Mouse (Mus musculus): ENCODE data around the gene P2rx7. TPM values are rescaled to one million over a fixed set of nuclear protein-coding genes. Genes with fewer than 3 reads are reported as not detected.

Gene P2rx7
- polyA plus RNA-seq, 1 experiment from 2014 or later = 0.33 TPM

DNA sequence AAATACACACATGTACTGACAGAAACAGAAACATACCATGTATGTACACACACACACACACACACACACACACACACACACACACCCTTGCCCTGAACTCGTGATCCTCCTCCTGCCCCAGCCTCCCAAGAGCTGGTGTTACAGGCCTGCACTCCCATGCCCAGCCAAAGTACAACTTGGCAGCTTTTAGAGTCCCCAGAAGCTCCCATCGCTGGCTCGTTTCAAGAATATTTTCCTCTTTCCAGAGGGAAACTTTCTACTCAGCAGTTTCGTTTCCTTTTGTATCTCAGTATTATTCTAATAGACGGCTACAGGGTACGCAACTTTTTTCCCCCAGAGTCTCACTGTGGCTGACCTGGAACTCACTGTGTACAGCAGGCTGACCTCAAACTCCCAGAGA, 58.4 kb downstream of the P2rx7 start:
- no peak for DNase-seq (ENCODE audit: low spot score)
- H3K36me3 ChIP-seq = no peaks in the 10 kb centered on the region
- H3K27ac ChIP-seq = no peak overlapping the region
- no peak overlapping the region for H3K4me3 ChIP-seq
- H3K9me3 ChIP-seq = no peaks in the 10 kb centered on the region
- H3K4me1 ChIP-seq = peaks cover 23% of the 10 kb centered on the region
- no peaks in the 10 kb centered on the region for H3K27me3 ChIP-seq (ENCODE audit: insufficient read depth, poor library complexity, severe bottlenecking)
- WGBS = 81% methylated on average over 6 of the region's 6 CpGs

DNA sequence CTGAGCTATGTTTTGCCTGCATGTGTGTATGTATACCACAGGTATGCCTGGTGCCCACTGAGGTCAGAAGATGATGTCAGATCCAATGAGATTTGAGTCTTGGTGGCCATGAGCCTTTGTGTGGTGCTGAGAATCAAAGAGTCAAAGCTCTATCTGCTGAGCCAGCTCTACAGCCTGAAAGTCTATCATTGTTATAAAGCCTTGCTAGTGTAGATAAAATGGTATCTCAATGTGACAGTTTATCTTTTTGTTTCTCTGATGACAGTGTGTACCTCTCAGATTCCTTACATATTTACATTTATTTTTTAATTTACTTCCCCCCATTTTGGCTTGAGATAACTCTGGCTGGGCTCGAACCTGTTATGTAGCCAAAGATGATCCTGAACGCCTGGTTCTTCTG, 59.9 kb downstream of the P2rx7 start:
- Histone ChIP-seq H3K27ac (no peak overlapping the region), H3K27me3 (ENCODE audit: insufficient read depth, poor library complexity, severe bottlenecking) (no peaks in the 10 kb centered on the region), H3K4me1 (peaks cover 27% of the 10 kb centered on the region), H3K9me3 (no peaks in the 10 kb centered on the region), H3K4me3 (no peak overlapping the region), H3K36me3 (no peaks in the 10 kb centered on the region)
- no peak for DNase-seq (ENCODE audit: low spot score)
- 80% methylated on average over 2 of the region's 2 CpGs for WGBS

DNA sequence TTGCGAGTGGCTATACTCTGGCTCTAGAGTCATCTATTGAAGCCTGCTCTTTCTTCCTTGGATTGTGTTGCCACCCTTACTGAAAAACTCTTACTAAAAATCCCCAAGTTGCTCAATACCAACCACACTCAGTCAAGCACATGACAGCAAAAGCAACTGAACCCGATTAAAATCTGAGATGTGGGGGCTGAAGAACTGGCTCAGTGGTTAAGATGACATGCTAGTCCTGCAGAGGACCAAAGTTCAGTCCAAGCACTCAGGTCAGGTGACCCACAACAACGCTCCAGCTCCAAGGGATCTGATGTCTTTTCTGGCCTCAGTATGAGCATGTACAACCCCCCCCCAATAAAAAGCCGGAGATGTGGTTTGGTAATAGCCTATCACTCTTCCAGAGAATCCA, 60.9 kb downstream of the P2rx7 start:
- Histone ChIP-seq H3K4me1 (peaks cover 27% of the 10 kb centered on the region), H3K27me3 (ENCODE audit: insufficient read depth, poor library complexity, severe bottlenecking) (no peaks in the 10 kb centered on the region), H3K36me3 (no peaks in the 10 kb centered on the region), H3K27ac (no peak overlapping the region), H3K4me3 (no peak overlapping the region), H3K9me3 (no peaks in the 10 kb centered on the region)
- WGBS = 83% methylated on average over 4 of the region's 4 CpGs
- DNase-seq (ENCODE audit: low spot score) = no peak

DNA sequence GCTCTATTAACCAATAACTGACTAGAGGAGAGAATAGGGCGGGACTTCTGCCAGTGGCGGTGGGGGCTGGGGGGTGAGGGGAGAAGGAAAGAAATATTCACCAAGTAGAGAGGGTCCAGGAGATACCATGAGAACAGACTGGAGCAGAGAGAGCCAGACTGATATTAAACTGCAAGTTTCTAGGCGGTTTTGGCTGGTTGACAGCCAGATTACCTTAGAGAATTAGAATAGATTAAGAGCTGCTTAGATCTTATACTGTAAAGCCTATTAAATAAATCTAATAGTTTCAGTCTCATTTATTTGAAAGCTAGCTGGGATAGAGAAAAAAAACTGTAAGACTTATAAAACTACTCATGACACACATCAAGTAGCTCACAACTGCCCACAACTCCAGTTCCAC, 61.5 kb downstream of the P2rx7 start:
- Histone ChIP-seq H3K27me3 (ENCODE audit: insufficient read depth, poor library complexity, severe bottlenecking) (no peaks in the 10 kb centered on the region), H3K36me3 (no peaks in the 10 kb centered on the region), H3K9me3 (no peaks in the 10 kb centered on the region), H3K4me3 (no peak overlapping the region), H3K27ac (no peak overlapping the region), H3K4me1 (peaks cover 27% of the 10 kb centered on the region)
- DNase-seq (ENCODE audit: low spot score) = no peak
- WGBS = 76% methylated on average over 3 of the region's 3 CpGs

DNA sequence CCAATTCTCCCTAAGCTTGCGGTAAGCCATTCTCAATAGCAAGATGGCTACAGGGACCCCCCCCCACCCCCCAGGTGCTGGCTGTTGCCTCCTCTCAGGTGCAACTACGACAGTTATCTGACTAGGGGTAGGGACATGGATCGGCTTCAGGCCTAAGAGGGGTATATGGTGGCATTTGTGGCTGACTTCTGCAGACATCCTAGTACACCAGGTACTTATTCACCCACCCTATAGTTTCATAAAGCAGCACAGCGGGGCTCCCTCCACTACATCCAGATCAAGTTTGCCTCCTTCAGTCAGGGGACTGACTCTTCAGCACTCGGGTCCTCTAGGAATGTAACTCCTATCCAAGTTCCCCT, 63.2 kb downstream of the P2rx7 start:
- 40% methylated on average over 5 of the region's 5 CpGs for WGBS
- Histone ChIP-seq H3K27ac (peak overlapping the region; percentile 89), H3K4me3 (peak overlapping the region; percentile 68)

DNA sequence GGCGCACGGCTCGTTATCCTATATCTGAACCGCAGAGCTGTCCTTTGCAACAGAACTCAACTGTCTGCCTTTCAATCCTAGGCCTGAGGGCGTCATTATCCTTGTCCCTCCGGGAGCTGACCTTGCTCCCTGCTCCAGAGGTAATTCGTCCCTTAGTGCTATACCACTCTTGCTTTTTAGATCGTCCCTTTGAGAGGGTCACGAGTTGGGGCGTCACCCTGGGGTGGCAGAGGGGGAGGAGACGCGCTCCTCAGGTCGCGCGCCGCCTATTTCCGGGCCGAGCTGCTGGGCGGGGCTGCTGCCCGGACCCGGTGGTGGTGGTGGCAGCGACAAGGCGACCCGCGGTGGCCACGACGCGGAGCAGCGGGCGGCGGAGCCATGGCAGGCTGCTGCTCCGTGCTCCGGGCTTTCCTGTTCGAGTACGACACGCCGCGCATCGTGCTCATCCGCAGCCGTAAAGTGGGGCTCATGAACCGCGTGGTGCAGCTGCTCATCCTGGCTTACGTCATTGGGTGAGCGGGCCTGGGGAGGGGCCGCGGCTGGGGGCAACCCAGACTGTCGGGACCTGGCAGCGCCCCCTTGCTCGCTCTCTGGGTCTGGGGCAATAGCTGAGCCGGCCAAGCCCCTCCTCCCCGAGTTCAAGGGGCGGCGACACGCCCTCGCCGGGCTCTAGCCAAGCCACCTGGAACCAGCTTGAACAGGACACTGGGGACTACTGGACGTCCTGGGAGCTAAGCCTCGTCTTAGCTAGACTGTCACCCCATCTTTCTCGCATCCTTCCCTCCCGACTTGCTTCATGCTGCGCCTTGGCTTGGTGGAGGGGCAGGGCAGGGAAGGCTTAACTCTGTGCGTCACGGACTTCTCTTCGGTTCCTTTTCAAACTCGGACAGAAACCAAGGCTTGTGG, 63.8 kb downstream of the P2rx7 start, which contains the start of gene P2rx4:
P2rx4 (plus strand) TSS at position 269 of the 906 bp plus-strand sequence.
- peak within 1 kb of the TSS; percentile 68 for H3K4me3 ChIP-seq
- DNase-seq (ENCODE audit: low spot score) = peak; percentile 93
- peak within 1 kb of the TSS; percentile 89 for H3K27ac ChIP-seq
- WGBS = 1% methylated on average over 66 of the region's 66 CpGs
- no peaks in the 10 kb centered on the region for H3K9me3 ChIP-seq
- H3K36me3 ChIP-seq = no peaks in the 10 kb centered on the region
- no peaks in the 10 kb centered on the region for H3K27me3 ChIP-seq (ENCODE audit: insufficient read depth, poor library complexity, severe bottlenecking)
- H3K4me1 ChIP-seq = peaks cover 27% of the 10 kb centered on the region

More for the DNA sequence above, 63.2 kb downstream of the P2rx7 start:
- DNase-seq (ENCODE audit: low spot score) = no peak
- peaks cover 27% of the 10 kb centered on the region for H3K4me1 ChIP-seq
- no peaks in the 10 kb centered on the region for H3K36me3 ChIP-seq
- no peaks in the 10 kb centered on the region for H3K27me3 ChIP-seq (ENCODE audit: insufficient read depth, poor library complexity, severe bottlenecking)
- H3K9me3 ChIP-seq = no peaks in the 10 kb centered on the region

DNA sequence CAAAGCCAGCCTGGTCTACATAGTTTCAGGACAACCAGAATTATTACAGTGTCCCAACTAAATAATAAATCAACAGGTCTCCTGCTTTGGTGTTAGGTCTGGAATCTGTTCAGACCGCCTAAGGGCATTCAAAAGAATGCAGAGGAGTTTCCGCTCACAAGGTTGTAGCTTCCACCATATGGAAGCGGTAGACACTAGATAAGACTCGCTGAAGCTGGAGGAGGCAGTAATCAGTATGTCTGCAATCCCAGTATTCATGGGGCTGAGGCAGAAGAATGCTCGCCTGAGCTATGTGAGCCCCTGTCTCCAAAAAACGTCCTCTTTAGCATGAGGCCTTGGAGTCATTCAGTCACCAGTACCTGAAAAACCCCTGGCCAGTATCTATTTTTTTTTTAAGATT, 65.1 kb downstream of the P2rx7 start:
- H3K36me3 ChIP-seq = 0 out of 2 replicates have a peak, but pooled peaks cover 3% of the 10 kb centered on the region
- no peak for DNase-seq (ENCODE audit: low spot score)
- H3K4me1 ChIP-seq = peaks cover 27% of the 10 kb centered on the region
- 46% methylated on average over 6 of the region's 6 CpGs for WGBS
- H3K27ac ChIP-seq = no peak overlapping the region
- H3K27me3 ChIP-seq (ENCODE audit: insufficient read depth, poor library complexity, severe bottlenecking) = no peaks in the 10 kb centered on the region
- H3K4me3 ChIP-seq = no peak overlapping the region
- no peaks in the 10 kb centered on the region for H3K9me3 ChIP-seq

DNA sequence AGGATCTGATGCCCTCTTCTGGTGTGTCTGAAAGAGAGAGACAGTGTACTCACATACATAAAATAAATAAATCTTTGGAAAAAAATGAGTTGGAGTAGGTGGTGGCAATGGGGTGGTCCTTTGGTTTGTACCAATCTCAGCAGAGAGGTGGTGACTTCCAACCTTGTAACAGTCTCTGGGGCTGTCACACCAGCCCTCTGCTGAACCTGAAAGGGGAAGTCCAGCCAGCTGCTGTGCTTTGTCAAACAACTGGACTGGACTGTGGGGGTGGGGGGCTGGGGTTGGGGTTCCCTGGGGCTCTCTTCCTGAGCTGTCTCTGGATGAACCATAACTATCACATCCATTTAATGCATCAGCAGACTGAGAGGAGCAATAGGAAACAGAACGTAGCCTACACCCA, 72.0 kb downstream of the P2rx7 start:
- Histone ChIP-seq H3K4me1 (no peaks in the 10 kb centered on the region), H3K36me3 (peaks cover 20% of the 10 kb centered on the region), H3K27me3 (ENCODE audit: insufficient read depth, poor library complexity, severe bottlenecking) (no peaks in the 10 kb centered on the region), H3K27ac (no peak overlapping the region), H3K4me3 (no peak overlapping the region), H3K9me3 (no peaks in the 10 kb centered on the region)
- no peak for DNase-seq (ENCODE audit: low spot score)
- WGBS = 68% methylated on average over 1 of the region's 1 CpGs

DNA sequence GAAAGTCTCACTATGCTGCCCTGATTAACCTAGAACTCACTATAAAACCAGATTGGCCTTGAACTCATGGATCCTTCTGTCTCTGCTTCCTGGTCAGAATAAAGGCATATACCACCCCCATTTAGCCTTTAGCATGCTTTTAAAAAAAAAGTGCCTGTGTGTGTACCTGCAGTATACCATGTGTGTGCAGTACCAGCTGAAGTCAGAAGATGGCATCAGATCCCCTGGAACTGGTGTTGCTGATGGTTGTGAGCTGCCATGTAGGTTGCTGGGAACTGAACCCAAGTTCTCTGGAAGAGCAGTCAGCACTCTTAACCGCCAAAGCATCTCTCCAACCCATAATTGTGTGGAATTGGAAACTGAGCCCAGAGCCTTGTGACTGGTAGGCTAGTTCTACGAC, 73.1 kb downstream of the P2rx7 start:
- H3K27me3 ChIP-seq (ENCODE audit: insufficient read depth, poor library complexity, severe bottlenecking) = no peaks in the 10 kb centered on the region
- 95% methylated on average over 2 of the region's 2 CpGs for WGBS
- H3K36me3 ChIP-seq = peaks cover 20% of the 10 kb centered on the region
- H3K9me3 ChIP-seq = no peaks in the 10 kb centered on the region
- H3K4me1 ChIP-seq = no peaks in the 10 kb centered on the region
- no peak overlapping the region for H3K27ac ChIP-seq
- DNase-seq (ENCODE audit: low spot score) = no peak
- no peak overlapping the region for H3K4me3 ChIP-seq

DNA sequence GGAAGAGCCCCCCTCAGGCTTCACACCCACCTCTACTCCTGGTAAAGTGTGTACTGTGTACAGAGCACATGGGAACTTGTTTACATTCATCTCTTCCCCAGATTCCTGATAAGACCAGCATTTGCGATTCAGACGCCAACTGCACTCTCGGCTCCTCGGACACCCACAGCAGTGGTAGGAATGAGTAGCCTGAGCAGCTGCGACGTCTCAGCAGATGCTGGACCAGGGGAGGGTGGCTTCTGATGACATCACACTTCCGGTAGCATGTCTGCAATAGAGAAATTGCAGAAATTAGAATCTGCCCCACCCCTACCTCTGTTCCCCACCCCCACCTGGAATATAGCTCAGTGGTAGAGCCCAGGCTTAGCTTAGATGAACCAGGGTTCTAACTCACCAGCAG, 74.7 kb downstream of the P2rx7 start:
- Histone ChIP-seq H3K27me3 (ENCODE audit: insufficient read depth, poor library complexity, severe bottlenecking) (no peaks in the 10 kb centered on the region), H3K9me3 (no peaks in the 10 kb centered on the region), H3K4me3 (no peak overlapping the region), H3K27ac (no peak overlapping the region), H3K36me3 (peaks cover 20% of the 10 kb centered on the region), H3K4me1 (no peaks in the 10 kb centered on the region)
- DNase-seq (ENCODE audit: low spot score) = no peak
- WGBS = 72% methylated on average over 7 of the region's 7 CpGs

DNA sequence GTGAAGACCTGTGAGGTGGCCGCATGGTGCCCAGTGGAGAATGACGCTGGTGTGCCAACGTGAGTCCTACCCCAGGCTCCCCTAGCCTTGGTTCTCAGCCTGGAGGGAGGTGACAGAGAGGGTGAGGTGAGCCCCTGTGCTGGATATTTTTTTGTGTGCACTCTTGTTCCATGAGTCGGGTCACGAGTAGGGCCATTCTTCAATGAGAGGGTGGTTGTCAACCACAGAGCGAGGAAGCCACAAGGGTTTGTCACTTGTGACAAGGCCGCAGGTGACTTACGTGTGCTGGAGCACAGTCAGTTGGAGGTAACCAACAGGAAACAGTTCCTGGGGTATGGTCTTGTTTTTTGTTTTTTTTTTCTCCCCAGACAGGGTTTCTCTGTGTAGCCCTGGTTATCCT, 75.5 kb downstream of the P2rx7 start:
- 91% methylated on average over 8 of the region's 8 CpGs for WGBS
- Histone ChIP-seq H3K36me3 (peaks cover 20% of the 10 kb centered on the region), H3K27ac (no peak overlapping the region), H3K9me3 (no peaks in the 10 kb centered on the region), H3K27me3 (ENCODE audit: insufficient read depth, poor library complexity, severe bottlenecking) (no peaks in the 10 kb centered on the region), H3K4me3 (no peak overlapping the region), H3K4me1 (no peaks in the 10 kb centered on the region)
- DNase-seq (ENCODE audit: low spot score) = no peak

DNA sequence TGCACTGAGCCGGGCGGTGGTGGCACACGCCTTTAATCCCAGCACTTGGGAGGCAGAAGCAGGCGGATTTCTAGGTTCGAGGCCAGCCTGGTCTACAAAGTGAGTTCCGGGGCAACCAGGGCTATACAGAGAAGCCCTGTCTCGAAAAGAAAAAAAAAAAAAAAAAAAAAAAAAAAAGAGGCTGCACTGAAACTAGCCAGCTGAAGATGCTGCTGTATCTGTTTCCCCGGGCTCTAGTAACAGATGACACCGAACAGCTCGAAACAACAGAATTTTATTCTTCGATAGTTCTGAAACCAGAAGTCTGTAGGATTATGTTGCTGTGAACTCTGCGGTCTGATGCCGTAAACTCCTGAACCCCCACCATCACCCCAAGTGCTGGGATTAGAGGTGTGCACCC, 81.7 kb downstream of the P2rx7 start:
- Histone ChIP-seq H3K4me3 (no peak overlapping the region), H3K9me3 (no peaks in the 10 kb centered on the region), H3K36me3 (peaks cover 4% of the 10 kb centered on the region; the same call in 1 of the 2 replicates), H3K4me1 (peaks cover 2% of the 10 kb centered on the region; the same call in 1 of the 2 replicates), H3K27ac (no peak overlapping the region), H3K27me3 (ENCODE audit: insufficient read depth, poor library complexity, severe bottlenecking) (0 out of 2 replicates have a peak, but pooled peaks cover 5% of the 10 kb centered on the region)
- WGBS = 86% methylated on average over 13 of the region's 13 CpGs
- DNase-seq (ENCODE audit: low spot score) = no peak

DNA sequence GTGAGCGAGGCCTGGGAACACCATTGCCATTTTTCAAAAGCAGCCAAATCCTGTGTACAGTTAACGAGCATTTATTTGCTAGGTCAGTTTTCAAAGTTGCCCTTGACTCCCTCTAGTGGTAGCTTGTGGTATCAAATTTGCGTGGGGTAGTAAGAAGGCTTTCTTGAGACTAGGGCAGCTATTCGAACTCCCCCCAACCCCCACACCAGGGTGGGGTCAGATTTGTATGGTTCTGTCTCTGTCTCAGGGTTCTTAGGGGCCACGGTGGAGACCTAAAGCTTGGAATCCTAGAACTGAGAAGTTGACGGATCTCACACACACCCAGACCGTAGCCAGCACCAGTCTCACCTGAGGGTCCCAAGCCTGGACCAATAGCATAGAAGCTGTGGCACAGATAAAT, 82.4 kb downstream of the P2rx7 start:
- H3K27me3 ChIP-seq (ENCODE audit: insufficient read depth, poor library complexity, severe bottlenecking) = 0 out of 2 replicates have a peak, but pooled peaks cover 5% of the 10 kb centered on the region
- no peaks in the 10 kb centered on the region for H3K9me3 ChIP-seq
- WGBS = 26% methylated on average over 7 of the region's 7 CpGs
- peaks cover 4% of the 10 kb centered on the region; the same call in 1 of the 2 replicates for H3K36me3 ChIP-seq
- peaks cover 9% of the 10 kb centered on the region; the same call in 1 of the 2 replicates for H3K4me1 ChIP-seq
- no peak overlapping the region for H3K27ac ChIP-seq
- DNase-seq (ENCODE audit: low spot score) = no peak
- H3K4me3 ChIP-seq = no peak overlapping the region

Data from heart, embryonic 10.5 days (tissue).